In the genomic region with DNA sequence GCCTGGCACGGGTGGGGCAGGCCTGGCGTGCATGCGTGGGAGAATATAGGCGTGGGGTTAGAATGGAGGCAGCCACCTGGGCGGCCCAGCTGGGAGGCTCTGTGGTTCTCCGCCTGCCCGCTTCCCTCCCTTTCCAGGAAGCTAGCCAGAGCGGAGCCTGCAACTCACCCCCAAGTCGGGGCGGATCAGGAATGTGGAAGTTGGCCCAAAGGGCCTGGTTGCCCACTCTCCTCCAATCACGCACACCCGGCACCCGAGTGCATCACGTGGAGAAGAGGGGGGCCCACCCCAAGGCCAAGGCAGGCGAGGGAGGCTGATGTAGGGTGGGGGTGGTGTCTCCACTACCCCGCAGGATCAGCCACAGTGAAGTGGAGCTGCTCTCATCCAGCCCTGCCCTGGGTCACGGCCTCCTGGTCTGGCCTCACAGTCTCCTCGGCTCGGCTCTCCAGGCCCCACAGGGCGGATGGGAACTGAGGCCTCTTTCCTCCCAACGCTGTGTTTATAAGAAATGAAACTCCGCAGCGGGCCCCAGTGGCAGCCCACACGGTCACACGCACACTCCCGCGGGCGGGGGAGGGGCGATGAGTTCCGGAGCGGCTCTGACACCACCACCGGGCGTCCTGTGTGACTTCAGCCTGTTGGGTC, we compare ENCODE assay signal across 8 mouse cellular contexts. TPM values are rescaled to one million over a fixed set of nuclear protein-coding genes. Genes with fewer than 3 reads are reported as not detected.
A peak's percentile ranks its signal among the peaks of the same experiment; 100 is the strongest.
DNase-seq lines count a peak whose midpoint lies in the region; ATAC-seq lines count a peak whose summit lies in the region.

No protein-coding gene starts in this region.

- no peaks in the 10 kb centered on the region for H3K36me3 ChIP-seq in hindbrain, embryonic 16.5 days (ENCODE audit: control insufficient read depth, insufficient read depth, low read length)

- peaks cover 25% of the 10 kb centered on the region for H3K4me1 ChIP-seq in hindbrain, embryonic 16.5 days (ENCODE audit: control insufficient read depth, insufficient read depth, low read depth, low read length)

- peak overlapping the region; percentile 68 for H3K27ac ChIP-seq in hindbrain, embryonic 16.5 days (ENCODE audit: low read depth, low read length)

- DNase-seq in R1 (ENCODE audit: low read depth, low spot score), result peak; percentile 76
- peak; percentile 46 to 71 for DNase-seq in cerebellum, postnatal 4 days (ENCODE audit: low spot score in 2 of 2)
- DNase-seq in gastrocnemius, adult 18-20 months (ENCODE audit: low spot score), result peak; percentile 92
- peak; percentile 71 to 75 for DNase-seq in left cerebral cortex, adult 18-20 months (ENCODE audit: low spot score in 2 of 2)
- peak; percentile 96 to 97 for DNase-seq in lung, postnatal 4 days
- DNase-seq in retina, postnatal 7 days (ENCODE audit: low read depth, low spot score), result peak; percentile 49
- peak; percentile 80 to 91 for DNase-seq in urinary bladder, adult 18-20 months (ENCODE audit: low spot score in 2 of 2)

- H3K9ac ChIP-seq in hindbrain, embryonic 16.5 days (ENCODE audit: low read depth, low read length), result peak overlapping the region; percentile 63

- peaks cover 15% of the 10 kb centered on the region for H3K27me3 ChIP-seq in hindbrain, embryonic 16.5 days (replicated peaks; ENCODE audit: control insufficient read depth, insufficient read depth, low read length)

- H3K4me3 ChIP-seq in hindbrain, embryonic 16.5 days (ENCODE audit: low read length), result peak overlapping the region; percentile 32

- H3K9me3 ChIP-seq in hindbrain, embryonic 16.5 days (ENCODE audit: control insufficient read depth, low read length), result no peaks in the 10 kb centered on the region

- 2% methylated on average over 33 of the region's 33 CpGs for WGBS in hindbrain, embryonic 16.5 days

- peak overlapping the region; percentile 74 for H3K4me2 ChIP-seq in hindbrain, embryonic 16.5 days (ENCODE audit: low read length)

- ATAC-seq in hindbrain, embryonic 16.5 days, result peak; percentile 68

RNA-seq across cellular contexts. Expression of a gene that starts 6.2 kb away (rescaled TPM):
- total RNA-seq in gastrocnemius, adult 18-20 months (2021), result 1 to 10 TPM; 4.7 to 9.9 TPM
- 3.5 and 3.9 TPM in 2 replicates for polyA plus RNA-seq in hindbrain, embryonic 16.5 days (2015; fragmentation: Nextera tagmentation; extraction: Ambion mirVana)
- total RNA-seq in left cerebral cortex, adult 18-20 months (2021), result 1 to 10 TPM; 7.8 to 8.3 TPM

RNA-seq across cellular contexts. Expression of a gene that starts 9.4 kb away (rescaled TPM):
- not detected for total RNA-seq in gastrocnemius, adult 18-20 months (2021)
- not detected in 2 replicates for polyA plus RNA-seq in hindbrain, embryonic 16.5 days (2015; fragmentation: Nextera tagmentation; extraction: Ambion mirVana)
- total RNA-seq in left cerebral cortex, adult 18-20 months (2021), result under 1 TPM; 0.63 to 0.84 TPM

RNA-seq across cellular contexts. Expression of a gene that starts 43.0 kb away (rescaled TPM):
- total RNA-seq in gastrocnemius, adult 18-20 months (2021), result not detected
- not detected in 2 replicates for polyA plus RNA-seq in hindbrain, embryonic 16.5 days (2015; fragmentation: Nextera tagmentation; extraction: Ambion mirVana)
- not detected for total RNA-seq in left cerebral cortex, adult 18-20 months (2021)

RNA-seq across cellular contexts. Expression of a gene that starts 56.5 kb away (rescaled TPM):
- 1 to 10 TPM; 4.3 to 5.4 TPM for total RNA-seq in gastrocnemius, adult 18-20 months (2021)
- 11.7 and 12.3 TPM in 2 replicates for polyA plus RNA-seq in hindbrain, embryonic 16.5 days (2015; fragmentation: Nextera tagmentation; extraction: Ambion mirVana)
- total RNA-seq in left cerebral cortex, adult 18-20 months (2021), result 10 to 100 TPM; 11.1 to 13.1 TPM

Comparison
In these comparisons a context has a peak if more than half of its experiments do, and no peak if none do; other contexts are left out.
1. Peak in every context shown above with its lines: DNase-seq, ATAC-seq, H3K4me3 ChIP-seq and H3K27ac ChIP-seq.